Mouse (Mus musculus): Measurements from ENCODE around the gene Pbrm1. TPM values are rescaled to one million over a fixed set of nuclear protein-coding genes. Genes with fewer than 3 reads are reported as not detected.

Gene Pbrm1
- total RNA-seq, 2 experiments from 2014 or later: 51.7 to 57.7 TPM

- no peak for DNase-seq
Observed at GRCm38 (mm10) chr14:31166827-31167226, 147.9 kb downstream of the Pbrm1 start.

GRCm38 (mm10) chr14:31168425-31168824 is 149.5 kb downstream of the Pbrm1 start, which contains the start of gene Stab1:
Gene Stab1 (minus strand): TSS chr14:31168641.
- peak; percentile 70 to 87 for DNase-seq

- DNase-seq: no peak
Observed at GRCm38 (mm10) chr14:31169508-31169907, 150.6 kb downstream of the Pbrm1 start.

GRCm38 (mm10) chr14:31170963-31171362 is 152.0 kb downstream of the Pbrm1 start:
- DNase-seq: no peak

Other genes starting within 250 kb of the Pbrm1 start
- 1 to 10 TPM; 6.0 to 8.5 TPM for gene Tmem110, start 193.5 kb upstream of the Pbrm1 start, total RNA-seq (2021)
- 10 to 100 TPM; 12.5 to 14.4 TPM for gene Mustn1, start 139.9 kb upstream of the Pbrm1 start, total RNA-seq (2021)
- gene Itih4, start 132.7 kb upstream of the Pbrm1 start, total RNA-seq (2021): 1 to 10 TPM; 3.1 to 7.9 TPM
- under 1 TPM; 0.27 to 0.69 TPM for gene Itih3, start 95.4 kb upstream of the Pbrm1 start, total RNA-seq (2021)
- gene Itih1, start 75.8 kb upstream of the Pbrm1 start, total RNA-seq (2021): not detected
- 1 to 10 TPM; 4.8 TPM for gene Nek4, start 67.8 kb upstream of the Pbrm1 start, total RNA-seq (2021)
- gene Glt8d1, start 17.7 kb upstream of the Pbrm1 start, total RNA-seq (2021): 10 to 100 TPM; 19.8 to 22.5 TPM
- gene Spcs1, start 17.5 kb upstream of the Pbrm1 start, total RNA-seq (2021): 100 to 1,000 TPM; 132 to 138 TPM
- gene Gnl3, start within 50 bp of the Pbrm1 start, total RNA-seq (2021): 10 to 100 TPM; 23.9 to 25.9 TPM
- gene Smim4, start 109.8 kb downstream of the Pbrm1 start, total RNA-seq (2021): 10 to 100 TPM; 74.5 to 87.4 TPM
- 10 to 100 TPM; 19.2 TPM for gene Nt5dc2, start 111.9 kb downstream of the Pbrm1 start, total RNA-seq (2021)
- gene Stab1, start 149.5 kb downstream of the Pbrm1 start, total RNA-seq (2021): 10 to 100 TPM; 63.2 to 64.1 TPM
- 1,000 to 10,000 TPM; 5,748 to 6,764 TPM for gene Tnnc1, start 189.2 kb downstream of the Pbrm1 start, total RNA-seq (2021)
- gene Nisch, start 197.8 kb downstream of the Pbrm1 start, total RNA-seq (2021): 100 to 1,000 TPM; 118 to 119 TPM
- gene Sema3g, start 198.7 kb downstream of the Pbrm1 start, total RNA-seq (2021): 10 to 100 TPM; 13.5 to 15.7 TPM
- gene Phf7, start 232.2 kb downstream of the Pbrm1 start, total RNA-seq (2021): 1 to 10 TPM; 4.2 to 5.1 TPM
- 10 to 100 TPM; 42.4 to 45.3 TPM for gene Bap1, start 232.3 kb downstream of the Pbrm1 start, total RNA-seq (2021)